Mouse (Mus musculus) gonadal fat pad, adult 2 months (tissue): ENCODE data around the gene Rpl27. TPM values are rescaled to one million over a fixed set of nuclear protein-coding genes. Genes with fewer than 3 reads are reported as not detected.

ENCODE experiments used
- polyA plus RNA-seq: library from polyadenylated mRNA; depleted of rRNA; stranded (reverse); fragments of >200 nt; gene quantifications from 2 replicates; pipeline ENCODE4 v1.2.3, GENCODE M21; 2012; rRNA removed

The Rpl27 gene
- polyA plus RNA-seq, 1 experiment = 583 TPM

Other genes starting within 250 kb of the Rpl27 start
- 39.4 and 46.5 TPM in 2 replicates for gene Ezh1, start 215.8 kb upstream of the Rpl27 start, polyA plus RNA-seq
- gene Ramp2, start 196.3 kb upstream of the Rpl27 start, polyA plus RNA-seq = 97.9 and 146 TPM in 2 replicates
- gene Vps25, start 188.6 kb upstream of the Rpl27 start, polyA plus RNA-seq = 99.1 and 108 TPM in 2 replicates
- 9.5 and 14.6 TPM in 2 replicates for gene Wnk4, start 181.7 kb upstream of the Rpl27 start, polyA plus RNA-seq
- 0.75 and 0.88 TPM in 2 replicates for gene Cntd1, start 163.3 kb upstream of the Rpl27 start, polyA plus RNA-seq
- gene Coa3, start 163.2 kb upstream of the Rpl27 start, polyA plus RNA-seq = 157 and 167 TPM in 2 replicates
- gene Becn1, start 140.0 kb upstream of the Rpl27 start, polyA plus RNA-seq = 122 and 158 TPM in 2 replicates
- gene Psme3, start 126.1 kb upstream of the Rpl27 start, polyA plus RNA-seq = 51.5 and 57.8 TPM in 2 replicates
- 3.2 and 3.6 TPM in 2 replicates for gene Aoc2, start 117.2 kb upstream of the Rpl27 start, polyA plus RNA-seq
- 306 and 337 TPM in 2 replicates for gene Aoc3, start 111.7 kb upstream of the Rpl27 start, polyA plus RNA-seq
- gene G6pc, start 74.7 kb upstream of the Rpl27 start, polyA plus RNA-seq = 0.32 and 0.80 TPM in 2 replicates
- 30.4 and 33.7 TPM in 2 replicates for gene Aarsd1, start 24.7 kb upstream of the Rpl27 start, polyA plus RNA-seq
- 0.19 and 0.34 TPM in 2 replicates for gene Gm27029, start 17.5 kb upstream of the Rpl27 start, polyA plus RNA-seq
- gene Rundc1, start 17.2 kb upstream of the Rpl27 start, polyA plus RNA-seq = 25.6 and 26.5 TPM in 2 replicates
- 12.3 and 15.3 TPM in 2 replicates for gene Ptges3l, start 17.0 kb upstream of the Rpl27 start, polyA plus RNA-seq
- 45.9 and 61.9 TPM in 2 replicates for gene Ifi35, start 6.1 kb downstream of the Rpl27 start, polyA plus RNA-seq
- gene Rnd2, start 22.7 kb downstream of the Rpl27 start, polyA plus RNA-seq = 16.3 and 21.6 TPM in 2 replicates
- gene Vat1, start 23.9 kb downstream of the Rpl27 start, polyA plus RNA-seq = 140 and 168 TPM in 2 replicates
- gene Brca1, start 109.7 kb downstream of the Rpl27 start, polyA plus RNA-seq = 0.39 and 0.46 TPM in 2 replicates
- gene Nbr1, start 109.9 kb downstream of the Rpl27 start, polyA plus RNA-seq = 96.8 and 109 TPM in 2 replicates
- 37.0 and 71.6 TPM in 2 replicates for gene Tmem106a, start 139.9 kb downstream of the Rpl27 start, polyA plus RNA-seq
- gene Gm11634, start 157.0 kb downstream of the Rpl27 start, polyA plus RNA-seq = 0.16 TPM in 1 of 2 replicates, not detected in the other
- gene Rdm1, start 184.9 kb downstream of the Rpl27 start, polyA plus RNA-seq = 23.7 and 25.3 TPM in 2 replicates
- 18.8 and 26.6 TPM in 2 replicates for gene Arl4d, start 223.2 kb downstream of the Rpl27 start, polyA plus RNA-seq